Mouse (Mus musculus) stomach, embryonic 16.5 days (tissue): ENCODE data around the gene Tubal3. TPM values are rescaled to one million over a fixed set of nuclear protein-coding genes. Genes with fewer than 3 reads are reported as not detected.

Source experiments
- ATAC-seq: fragments of 200-750 bp; cut with Nextera tagmentation; 2 replicates; pipeline ENCODE4 v1.8.0; 2017; ENCODE audit warnings: moderate number of reproducible peaks, moderate TSS enrichment; ENCODE audit not compliant: insufficient read depth, low FRiP score
- H3K27ac ChIP-seq: fragments of 300-500 bp; sonication (generic); 2 replicates; pipeline ENCODE4 v1.5.1; 2014; ENCODE audit warnings: low read length
- H3K27me3 ChIP-seq: fragments of 300-500 bp; sonication (generic); 2 replicates; pipeline ENCODE4 v1.6.1; 2014; ENCODE audit warnings: low read length, control low read depth, mixed read lengths; ENCODE audit not compliant: control insufficient read depth, insufficient read depth
- H3K36me3 ChIP-seq: fragments of 300-500 bp; sonication (generic); 2 replicates; pipeline ENCODE4 v1.6.1; 2014; ENCODE audit warnings: low read length; ENCODE audit not compliant: control insufficient read depth, insufficient read depth
- H3K4me1 ChIP-seq: fragments of 300-500 bp; sonication (generic); 2 replicates; pipeline ENCODE4 v1.6.1; 2014; ENCODE audit warnings: low read length, control low read depth, mixed read lengths; ENCODE audit not compliant: control insufficient read depth, insufficient read depth
- H3K4me2 ChIP-seq: fragments of 300-500 bp; sonication (generic); 2 replicates; pipeline ENCODE4 v1.6.1; 2014; ENCODE audit warnings: low read depth, low read length, mixed read lengths
- H3K4me3 ChIP-seq: fragments of 300-500 bp; sonication (generic); replicated peaks from 2 replicates; pipeline ENCODE4 v1.5.1; 2014; ENCODE audit warnings: mild to moderate bottlenecking, low read length
- H3K9ac ChIP-seq: fragments of 300-500 bp; sonication (generic); 2 replicates; pipeline ENCODE4 v1.6.1; 2014; ENCODE audit warnings: low read length
- H3K9me3 ChIP-seq: fragments of 300-500 bp; sonication (generic); replicated peaks from 2 replicates; pipeline ENCODE4 v1.6.1; 2016; ENCODE audit warnings: low read length, control low read depth; ENCODE audit not compliant: control insufficient read depth
- WGBS: fragments of 180-500 bp; shearing (Covaris S2); extraction: QIAGEN DNeasy Blood & Tissue Kit; methylation state at CpG from one replicate; pipeline ENCODE4 v1.1.7; 2014; 5-methylcytosine and 5-hydroxymethylcytosine counted together
- polyA plus RNA-seq: library from polyadenylated mRNA; unstranded; fragments of >200 nt; fragmentation: Nextera tagmentation; extraction: Ambion mirVana; gene quantifications from 2 replicates; pipeline ENCODE4 v1.2.1, GENCODE M21; 2015

The Tubal3 gene
- 3.8 and 3.9 TPM in 2 replicates for polyA plus RNA-seq

- peak; percentile 95 for ATAC-seq
- peak within 1 kb of the TSS; percentile 95 for H3K4me3 ChIP-seq
- H3K9me3 ChIP-seq, result no peaks in the 10 kb centered on the region
- no peaks in the 10 kb centered on the region for H3K36me3 ChIP-seq
- H3K9ac ChIP-seq, result peak within 1 kb of the TSS; percentile 88
- WGBS, result under 1% methylated on average over 52 of the region's 52 CpGs
- peaks cover 5% of the 10 kb centered on the region; the same call in 1 of the 2 replicates for H3K4me1 ChIP-seq
- H3K4me2 ChIP-seq, result peak within 1 kb of the TSS; percentile 78
- no peaks in the 10 kb centered on the region for H3K27me3 ChIP-seq
- H3K27ac ChIP-seq, result peak within 1 kb of the TSS; percentile 34
These were observed at the start of gene Tubal3, which contains the start of gene Net1 for GRCm38 (mm10) chr13:3917571-3918311. Gene Tubal3, plus strand, starts transcription at chr13:3918274. Gene Net1, minus strand, starts transcription at chr13:3918220.

- no peaks in the 10 kb centered on the region for H3K9me3 ChIP-seq
- peaks cover 7% of the 10 kb centered on the region for H3K4me1 ChIP-seq
- H3K4me2 ChIP-seq, result no peak overlapping the region
- no peak overlapping the region for H3K4me3 ChIP-seq
- H3K27me3 ChIP-seq, result no peaks in the 10 kb centered on the region
- H3K36me3 ChIP-seq, result no peaks in the 10 kb centered on the region
- no peak overlapping the region for H3K9ac ChIP-seq
- no peak overlapping the region for H3K27ac ChIP-seq
- no peak for ATAC-seq
These were observed 48.2 kb upstream of the Tubal3 start for GRCm38 (mm10) chr13:3869901-3870300.

- Histone ChIP-seq H3K4me2 (no peak overlapping the region), H3K4me3 (no peak overlapping the region), H3K27ac (no peak overlapping the region), H3K4me1 (peaks cover 20% of the 10 kb centered on the region; the same call in 1 of the 2 replicates), H3K9me3 (no peaks in the 10 kb centered on the region), H3K9ac (no peak overlapping the region), H3K27me3 (no peaks in the 10 kb centered on the region), H3K36me3 (no peaks in the 10 kb centered on the region)
- no peak for ATAC-seq
- WGBS, result 89% methylated on average over 4 of the region's 4 CpGs
These were observed 45.2 kb upstream of the Tubal3 start for GRCm38 (mm10) chr13:3872832-3873231.

GRCm38 (mm10) chr13:3876448-3876847 is 41.6 kb upstream of the Tubal3 start:
- ATAC-seq, result no peak
- WGBS, result 50% methylated on average over 6 of the region's 6 CpGs
- peak overlapping the region; percentile 79; the same call in 1 of the 2 replicates for H3K27ac ChIP-seq

GRCm38 (mm10) chr13:3877185-3877584 is 40.9 kb upstream of the Tubal3 start:
- H3K9ac ChIP-seq, result 0 out of 2 replicates have a peak overlapping the region, but pooled peaks have one; percentile 33
- WGBS, result 37% methylated on average over 6 of the region's 6 CpGs
- no peak overlapping the region; the same call in 1 of the 2 replicates for H3K4me2 ChIP-seq
- peaks cover 22% of the 10 kb centered on the region; the same call in 1 of the 2 replicates for H3K4me1 ChIP-seq
- peak overlapping the region; percentile 79 for H3K27ac ChIP-seq
- ATAC-seq, result peak; percentile 49; the same call in 1 of the 2 replicates
- H3K9me3 ChIP-seq, result no peaks in the 10 kb centered on the region
- no peak overlapping the region for H3K4me3 ChIP-seq
- H3K27me3 ChIP-seq, result no peaks in the 10 kb centered on the region
- peaks cover 6% of the 10 kb centered on the region for H3K36me3 ChIP-seq

More at GRCm38 (mm10) chr13:3876448-3876847, 41.6 kb upstream of the Tubal3 start:
- H3K9me3 ChIP-seq, result no peaks in the 10 kb centered on the region
- H3K4me3 ChIP-seq, result no peak overlapping the region
- H3K4me2 ChIP-seq, result no peak overlapping the region
- H3K9ac ChIP-seq, result no peak overlapping the region
- H3K27me3 ChIP-seq, result no peaks in the 10 kb centered on the region
- peaks cover under 1% of the 10 kb centered on the region; the same call in 1 of the 2 replicates for H3K36me3 ChIP-seq
- H3K4me1 ChIP-seq, result peaks cover 22% of the 10 kb centered on the region; the same call in 1 of the 2 replicates

- no peak; the same call in 1 of the 2 replicates for ATAC-seq
- Histone ChIP-seq H3K27ac (peak overlapping the region; percentile 79), H3K27me3 (no peaks in the 10 kb centered on the region), H3K4me3 (no peak overlapping the region), H3K4me2 (no peak overlapping the region; the same call in 1 of the 2 replicates), H3K36me3 (peaks cover 9% of the 10 kb centered on the region), H3K9me3 (no peaks in the 10 kb centered on the region), H3K4me1 (peaks cover 22% of the 10 kb centered on the region; the same call in 1 of the 2 replicates), H3K9ac (0 out of 2 replicates have a peak overlapping the region, but pooled peaks have one; percentile 33)
- 47% methylated on average over 4 of the region's 4 CpGs for WGBS
These were observed 40.3 kb upstream of the Tubal3 start for GRCm38 (mm10) chr13:3877679-3878220.

GRCm38 (mm10) chr13:3886663-3887062 is 31.4 kb upstream of the Tubal3 start:
- no peak for ATAC-seq
- WGBS, result 93% methylated on average over 7 of the region's 7 CpGs

GRCm38 (mm10) chr13:3889111-3889510 is 29.0 kb upstream of the Tubal3 start:
- 0 out of 2 replicates have a peak overlapping the region, but pooled peaks have one; percentile 26 for H3K9ac ChIP-seq
- no peaks in the 10 kb centered on the region for H3K27me3 ChIP-seq
- H3K4me2 ChIP-seq, result peak overlapping the region; percentile 41
- H3K27ac ChIP-seq, result no peak overlapping the region
- peaks cover 25% of the 10 kb centered on the region for H3K36me3 ChIP-seq
- peaks cover 4% of the 10 kb centered on the region for H3K4me1 ChIP-seq
- no peak for ATAC-seq
- no peaks in the 10 kb centered on the region for H3K9me3 ChIP-seq
- H3K4me3 ChIP-seq, result no peak overlapping the region
- WGBS, result 91% methylated on average over 3 of the region's 3 CpGs

More at GRCm38 (mm10) chr13:3886663-3887062, 31.4 kb upstream of the Tubal3 start:
- Histone ChIP-seq H3K9ac (no peak overlapping the region), H3K27ac (no peak overlapping the region), H3K4me2 (no peak overlapping the region), H3K9me3 (no peaks in the 10 kb centered on the region), H3K4me1 (peaks cover 4% of the 10 kb centered on the region), H3K4me3 (no peak overlapping the region), H3K36me3 (peaks cover 31% of the 10 kb centered on the region), H3K27me3 (no peaks in the 10 kb centered on the region)

GRCm38 (mm10) chr13:3890061-3890460 is 28.0 kb upstream of the Tubal3 start:
- H3K4me2 ChIP-seq, result peak overlapping the region; percentile 41
- no peak overlapping the region for H3K27ac ChIP-seq
- H3K4me3 ChIP-seq, result peak overlapping the region; percentile 30
- H3K9me3 ChIP-seq, result no peaks in the 10 kb centered on the region
- no peak for ATAC-seq
- peaks cover 4% of the 10 kb centered on the region for H3K4me1 ChIP-seq
- whole genome bisulfite sequencing, result 46% methylated on average over 8 of the region's 8 CpGs
- peak overlapping the region; percentile 42; the same call in 1 of the 2 replicates for H3K9ac ChIP-seq
- no peaks in the 10 kb centered on the region for H3K27me3 ChIP-seq
- H3K36me3 ChIP-seq, result peaks cover 21% of the 10 kb centered on the region
